Mouse (Mus musculus): ENCODE measurements around the gene Alk. TPM values are rescaled to one million over a fixed set of nuclear protein-coding genes. Genes with fewer than 3 reads are reported as not detected.

Alk gene
- polyA plus RNA-seq, 1 experiment from 2014 or later = 0.11 TPM

GRCm38 (mm10) chr17:72560771-72561170, 43.7 kb downstream of the Alk start:
- Histone ChIP-seq H3K4me2 (replicated peaks; ENCODE audit: low read depth, low read length) (no peak overlapping the region), H3K9ac (ENCODE audit: low read depth, low read length) (no peak overlapping the region), H3K27ac (ENCODE audit: low read depth, low read length) (no peak overlapping the region), H3K4me3 (ENCODE audit: low read length) (no peak overlapping the region), H3K36me3 (ENCODE audit: control insufficient read depth, insufficient read depth, low read length) (no peaks in the 10 kb centered on the region), H3K4me1 (ENCODE audit: control insufficient read depth, insufficient read depth, low read length) (no peaks in the 10 kb centered on the region), H3K9me3 (ENCODE audit: control insufficient read depth, low read length) (no peaks in the 10 kb centered on the region), H3K27me3 (ENCODE audit: control insufficient read depth, insufficient read depth, low read length) (no peaks in the 10 kb centered on the region)
- 86% methylated on average over 1 of the region's 1 CpGs for WGBS
- ATAC-seq (ENCODE audit: low FRiP score, low TSS enrichment) = no peak

- 93% methylated on average over 6 of the region's 6 CpGs for WGBS
Measured at GRCm38 (mm10) chr17:72557029-72557735, 47.2 kb downstream of the Alk start.

GRCm38 (mm10) chr17:72546274-72546673, 58.2 kb downstream of the Alk start:
- H3K4me1 ChIP-seq (ENCODE audit: control insufficient read depth, insufficient read depth, low read length) = no peaks in the 10 kb centered on the region
- ATAC-seq (ENCODE audit: low FRiP score, low TSS enrichment) = no peak
- no peak overlapping the region for H3K4me3 ChIP-seq (ENCODE audit: low read length)
- H3K4me2 ChIP-seq (replicated peaks; ENCODE audit: low read depth, low read length) = no peak overlapping the region
- H3K36me3 ChIP-seq (ENCODE audit: control insufficient read depth, insufficient read depth, low read length) = no peaks in the 10 kb centered on the region
- no peak overlapping the region for H3K27ac ChIP-seq (ENCODE audit: low read depth, low read length)
- H3K9ac ChIP-seq (ENCODE audit: low read depth, low read length) = no peak overlapping the region
- 89% methylated on average over 4 of the region's 4 CpGs for WGBS
- no peaks in the 10 kb centered on the region for H3K9me3 ChIP-seq (ENCODE audit: control insufficient read depth, low read length)
- no peaks in the 10 kb centered on the region for H3K27me3 ChIP-seq (ENCODE audit: control insufficient read depth, insufficient read depth, low read length)

More at GRCm38 (mm10) chr17:72557029-72557735, 47.2 kb downstream of the Alk start:
- Histone ChIP-seq H3K9me3 (ENCODE audit: control insufficient read depth, low read length) (no peaks in the 10 kb centered on the region), H3K4me1 (ENCODE audit: control insufficient read depth, insufficient read depth, low read length) (no peaks in the 10 kb centered on the region), H3K4me3 (ENCODE audit: low read length) (no peak overlapping the region), H3K4me2 (replicated peaks; ENCODE audit: low read depth, low read length) (no peak overlapping the region), H3K27ac (ENCODE audit: low read depth, low read length) (no peak overlapping the region), H3K9ac (ENCODE audit: low read depth, low read length) (no peak overlapping the region), H3K27me3 (ENCODE audit: control insufficient read depth, insufficient read depth, low read length) (no peaks in the 10 kb centered on the region), H3K36me3 (ENCODE audit: control insufficient read depth, insufficient read depth, low read length) (no peaks in the 10 kb centered on the region)
- no peak for ATAC-seq (ENCODE audit: low FRiP score, low TSS enrichment)

DNA sequence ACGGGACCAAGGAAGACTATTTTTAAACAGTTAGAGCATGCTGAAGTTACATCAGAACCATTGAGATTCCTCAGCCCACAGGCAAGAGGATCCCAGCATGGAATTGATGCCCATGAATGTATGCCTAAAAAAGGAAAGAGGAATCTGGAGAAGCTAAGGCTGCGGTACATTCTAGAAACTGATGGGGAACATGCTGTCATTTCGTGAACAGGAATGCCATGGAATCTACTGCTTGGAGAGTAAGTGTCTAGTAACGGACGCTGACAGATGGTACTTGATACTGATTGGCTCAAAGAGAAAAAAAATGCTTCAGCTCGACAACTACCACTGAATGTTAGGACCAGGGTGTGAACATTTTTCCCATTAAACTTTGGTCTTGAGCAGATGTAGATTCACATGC, 69.1 kb downstream of the Alk start:
- ATAC-seq (ENCODE audit: low FRiP score, low TSS enrichment) = no peak
- no peak overlapping the region for H3K27ac ChIP-seq (ENCODE audit: low read depth, low read length)
- no peak overlapping the region for H3K4me3 ChIP-seq (ENCODE audit: low read length)
- H3K9ac ChIP-seq (ENCODE audit: low read depth, low read length) = no peak overlapping the region
- H3K9me3 ChIP-seq (ENCODE audit: control insufficient read depth, low read length) = no peaks in the 10 kb centered on the region
- 94% methylated on average over 6 of the region's 6 CpGs for WGBS
- no peaks in the 10 kb centered on the region for H3K4me1 ChIP-seq (ENCODE audit: control insufficient read depth, insufficient read depth, low read length)
- no peaks in the 10 kb centered on the region for H3K36me3 ChIP-seq (ENCODE audit: control insufficient read depth, insufficient read depth, low read length)
- no peak overlapping the region for H3K4me2 ChIP-seq (replicated peaks; ENCODE audit: low read depth, low read length)
- no peaks in the 10 kb centered on the region for H3K27me3 ChIP-seq (ENCODE audit: control insufficient read depth, insufficient read depth, low read length)

DNA sequence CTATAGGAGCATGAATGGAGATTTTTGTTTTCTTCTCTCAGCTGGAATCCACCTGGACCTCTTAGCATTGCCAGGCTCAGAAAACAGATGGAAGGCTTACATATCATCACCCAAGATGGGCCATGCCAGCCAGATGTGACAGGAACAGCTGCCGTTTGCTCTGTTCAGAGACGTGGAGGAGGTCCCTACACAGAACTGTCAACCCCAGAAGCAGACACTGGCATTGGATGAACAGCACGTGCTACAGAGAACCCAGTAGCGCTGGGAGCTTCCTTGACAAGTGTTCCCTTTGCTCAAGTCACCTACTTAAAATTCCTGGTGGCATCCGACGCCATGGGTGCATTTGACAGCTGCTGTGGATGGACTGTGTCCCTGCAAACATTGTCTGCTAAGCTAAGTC, 72.2 kb downstream of the Alk start:
- Histone ChIP-seq H3K9me3 (ENCODE audit: control insufficient read depth, low read length) (no peaks in the 10 kb centered on the region), H3K4me2 (replicated peaks; ENCODE audit: low read depth, low read length) (no peak overlapping the region), H3K36me3 (ENCODE audit: control insufficient read depth, insufficient read depth, low read length) (no peaks in the 10 kb centered on the region), H3K27ac (ENCODE audit: low read depth, low read length) (no peak overlapping the region), H3K27me3 (ENCODE audit: control insufficient read depth, insufficient read depth, low read length) (no peaks in the 10 kb centered on the region), H3K4me1 (ENCODE audit: control insufficient read depth, insufficient read depth, low read length) (no peaks in the 10 kb centered on the region), H3K9ac (ENCODE audit: low read depth, low read length) (no peak overlapping the region), H3K4me3 (ENCODE audit: low read length) (no peak overlapping the region)
- no peak for ATAC-seq (ENCODE audit: low FRiP score, low TSS enrichment)
- 84% methylated on average over 6 of the region's 6 CpGs for WGBS

DNA sequence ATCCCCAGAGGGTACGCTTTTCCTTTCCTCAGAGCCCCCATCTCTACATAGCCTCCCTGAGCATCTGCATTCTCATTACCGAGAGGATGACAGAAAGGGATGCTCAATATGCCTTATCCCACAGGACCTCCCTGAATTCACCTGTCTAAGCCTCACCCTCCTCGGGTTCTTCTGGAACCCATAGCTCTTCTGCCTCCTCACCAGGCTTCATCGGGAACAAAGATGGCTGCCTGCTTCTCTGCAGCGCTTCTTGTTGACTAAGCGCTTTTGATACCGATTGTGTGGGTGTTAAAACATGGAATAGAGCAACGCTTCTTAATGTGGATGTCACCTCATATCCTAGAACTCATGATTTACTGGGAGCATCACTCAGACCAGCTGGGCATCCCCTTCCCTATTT, 75.9 kb downstream of the Alk start:
- Histone ChIP-seq H3K27ac (ENCODE audit: low read depth, low read length) (no peak overlapping the region), H3K27me3 (ENCODE audit: control insufficient read depth, insufficient read depth, low read length) (no peaks in the 10 kb centered on the region), H3K9ac (ENCODE audit: low read depth, low read length) (no peak overlapping the region), H3K4me2 (replicated peaks; ENCODE audit: low read depth, low read length) (no peak overlapping the region), H3K4me1 (ENCODE audit: control insufficient read depth, insufficient read depth, low read length) (no peaks in the 10 kb centered on the region), H3K4me3 (ENCODE audit: low read length) (no peak overlapping the region), H3K36me3 (ENCODE audit: control insufficient read depth, insufficient read depth, low read length) (no peaks in the 10 kb centered on the region), H3K9me3 (ENCODE audit: control insufficient read depth, low read length) (no peaks in the 10 kb centered on the region)
- whole genome bisulfite sequencing = 93% methylated on average over 8 of the region's 8 CpGs
- no peak for ATAC-seq (ENCODE audit: low FRiP score, low TSS enrichment)

- no peaks in the 10 kb centered on the region for H3K36me3 ChIP-seq (ENCODE audit: control insufficient read depth, insufficient read depth, low read length)
- WGBS = 79% methylated on average over 5 of the region's 5 CpGs
- ATAC-seq (ENCODE audit: low FRiP score, low TSS enrichment) = no peak
- no peaks in the 10 kb centered on the region for H3K9me3 ChIP-seq (ENCODE audit: control insufficient read depth, low read length)
- H3K9ac ChIP-seq (ENCODE audit: low read depth, low read length) = no peak overlapping the region
- H3K4me2 ChIP-seq (replicated peaks; ENCODE audit: low read depth, low read length) = no peak overlapping the region
- no peak overlapping the region for H3K4me3 ChIP-seq (ENCODE audit: low read length)
- H3K4me1 ChIP-seq (ENCODE audit: control insufficient read depth, insufficient read depth, low read length) = no peaks in the 10 kb centered on the region
- no peak overlapping the region for H3K27ac ChIP-seq (ENCODE audit: low read depth, low read length)
- no peaks in the 10 kb centered on the region for H3K27me3 ChIP-seq (ENCODE audit: control insufficient read depth, insufficient read depth, low read length)
Measured at GRCm38 (mm10) chr17:72527481-72527880, 76.9 kb downstream of the Alk start.

DNA sequence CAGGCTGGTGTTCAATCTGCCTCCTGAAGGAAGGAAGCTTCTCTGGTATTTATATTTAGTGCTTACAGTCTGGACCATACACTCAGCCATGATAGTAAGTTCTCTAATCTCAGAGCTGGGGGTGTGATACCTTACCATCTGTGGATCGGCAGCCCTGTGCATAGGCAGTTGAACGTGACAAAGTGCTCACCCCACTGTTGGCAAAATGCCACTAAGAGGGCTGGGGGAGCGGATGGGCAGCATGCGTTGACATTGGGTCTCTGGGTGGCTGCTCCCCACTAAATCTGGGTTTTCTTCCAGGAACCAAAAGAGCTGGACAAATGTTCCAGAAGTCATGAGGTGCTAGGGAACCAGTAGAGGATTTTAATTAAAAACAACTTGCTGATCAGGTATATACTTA, 78.1 kb downstream of the Alk start:
- Histone ChIP-seq H3K36me3 (ENCODE audit: control insufficient read depth, insufficient read depth, low read length) (no peaks in the 10 kb centered on the region), H3K27ac (ENCODE audit: low read depth, low read length) (no peak overlapping the region), H3K4me1 (ENCODE audit: control insufficient read depth, insufficient read depth, low read length) (no peaks in the 10 kb centered on the region), H3K9me3 (ENCODE audit: control insufficient read depth, low read length) (no peaks in the 10 kb centered on the region), H3K4me3 (ENCODE audit: low read length) (no peak overlapping the region), H3K4me2 (replicated peaks; ENCODE audit: low read depth, low read length) (no peak overlapping the region), H3K9ac (ENCODE audit: low read depth, low read length) (no peak overlapping the region), H3K27me3 (ENCODE audit: control insufficient read depth, insufficient read depth, low read length) (no peaks in the 10 kb centered on the region)
- no peak for ATAC-seq (ENCODE audit: low FRiP score, low TSS enrichment)
- 82% methylated on average over 4 of the region's 4 CpGs for WGBS

DNA sequence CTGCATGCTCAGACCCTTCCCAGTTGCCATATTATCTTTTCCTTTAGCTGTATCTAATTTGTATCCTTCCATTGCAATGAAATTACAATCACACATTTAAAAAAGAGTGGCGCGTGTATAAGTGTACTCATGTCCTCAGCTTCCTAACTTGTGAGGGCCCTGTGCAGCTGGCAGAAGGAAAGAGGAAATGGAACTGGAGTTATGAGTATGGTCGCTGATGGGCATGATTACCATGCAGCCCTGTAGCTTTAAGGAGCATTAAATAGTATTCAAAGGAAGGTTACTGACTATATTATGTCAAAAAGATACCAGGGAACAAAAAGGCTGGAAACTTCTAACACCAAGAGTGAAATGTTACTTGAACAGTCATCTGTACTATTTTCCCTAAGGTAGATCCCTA, 79.6 kb downstream of the Alk start:
- Histone ChIP-seq H3K27ac (ENCODE audit: low read depth, low read length) (no peak overlapping the region), H3K4me2 (replicated peaks; ENCODE audit: low read depth, low read length) (no peak overlapping the region), H3K4me3 (ENCODE audit: low read length) (no peak overlapping the region), H3K9ac (ENCODE audit: low read depth, low read length) (no peak overlapping the region), H3K9me3 (ENCODE audit: control insufficient read depth, low read length) (no peaks in the 10 kb centered on the region), H3K4me1 (ENCODE audit: control insufficient read depth, insufficient read depth, low read length) (no peaks in the 10 kb centered on the region), H3K36me3 (ENCODE audit: control insufficient read depth, insufficient read depth, low read length) (no peaks in the 10 kb centered on the region), H3K27me3 (ENCODE audit: control insufficient read depth, insufficient read depth, low read length) (no peaks in the 10 kb centered on the region)
- WGBS = 93% methylated on average over 3 of the region's 3 CpGs
- ATAC-seq (ENCODE audit: low FRiP score, low TSS enrichment) = no peak
